Mouse (Mus musculus) gastrocnemius, postnatal 4 days (tissue): Measurements from ENCODE around the gene Tmem87b. TPM values are rescaled to one million over a fixed set of nuclear protein-coding genes. Genes with fewer than 3 reads are reported as not detected.

ENCODE experiments used
- DNase-seq, 2 experiments: peaks; one replicate each; pipeline ENCODE4 v3.0.0; 2021 to 2022; ENCODE audit warnings: low spot score in 2 of 2, mixed read lengths in 2 of 2
- long read RNA-seq, 2 experiments: library from polyadenylated mRNA; stranded (forward); transcript quantifications; one replicate each; pipeline ENCODE4 v2.0.0; 2021
- total RNA-seq, 2 experiments: library from RNA; stranded (reverse); gene quantifications; 2 replicates each; pipeline ENCODE4 v1.2.3; 2021

The Tmem87b gene
- 10 to 100 TPM; 20.5 to 23.0 TPM for total RNA-seq
- long read RNA-seq, experiment 1, full-length matches to known transcripts: 4 of 31 reads
- long read RNA-seq, experiment 1, partial matches to known transcripts: 2 of 31 reads
- long read RNA-seq, experiment 1, other reads (novel, unspliced or antisense): 25 of 31 reads
- long read RNA-seq, experiment 2, full-length matches to known transcripts: 8 of 31 reads
- long read RNA-seq, experiment 2, partial matches to known transcripts: 1 of 31 reads
- long read RNA-seq, experiment 2, other reads (novel, unspliced or antisense): 22 of 31 reads

DNA sequence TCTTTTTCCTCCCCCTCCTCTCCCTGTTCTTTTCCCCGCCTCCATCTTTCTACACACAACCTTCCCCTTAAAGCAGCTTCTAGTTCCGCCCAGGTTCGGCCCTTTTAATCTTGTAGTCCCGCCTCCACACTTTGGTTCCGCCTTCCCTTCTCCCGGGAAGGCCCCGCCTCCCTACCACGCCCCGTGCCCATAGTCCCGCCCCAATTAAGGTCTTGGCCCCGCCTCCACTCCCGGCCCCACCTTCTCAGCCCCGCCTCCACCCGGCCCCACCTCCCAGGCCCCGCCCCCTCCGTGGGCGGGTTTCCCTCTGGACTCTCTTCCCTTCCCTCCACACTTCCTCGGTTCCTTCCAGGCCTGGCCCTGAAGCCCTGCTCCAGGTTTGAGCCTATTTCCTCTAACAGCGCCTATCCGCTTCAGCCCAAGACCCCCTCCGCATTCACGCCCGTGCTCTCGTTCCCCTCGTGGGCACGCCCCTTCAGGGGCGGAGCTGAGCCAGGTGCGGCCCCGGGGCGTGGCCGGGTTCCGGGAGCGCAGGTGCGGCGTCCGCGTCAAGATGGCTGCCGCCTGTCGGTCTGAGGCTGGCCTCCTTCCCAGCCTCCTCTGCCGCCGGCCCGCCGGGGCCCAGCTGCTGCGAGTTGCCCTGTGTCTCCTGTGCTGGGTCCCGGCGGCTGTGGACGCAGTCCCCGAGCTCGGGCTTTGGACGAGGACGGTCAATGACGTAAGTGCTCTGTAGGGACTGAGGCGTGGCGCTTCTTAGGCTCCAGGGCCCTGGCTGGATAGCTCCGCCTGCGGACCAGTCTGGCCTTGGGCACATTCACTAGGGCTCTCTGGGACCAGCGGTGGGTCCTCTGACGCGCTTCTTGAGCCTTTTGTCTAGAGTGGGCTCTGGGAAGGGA lies at the start of gene Tmem87b:
Tmem87b (plus strand) TSS at position 333 of the 896 bp plus-strand sequence.
- peak; percentile 97 to 98 for DNase-seq

DNA sequence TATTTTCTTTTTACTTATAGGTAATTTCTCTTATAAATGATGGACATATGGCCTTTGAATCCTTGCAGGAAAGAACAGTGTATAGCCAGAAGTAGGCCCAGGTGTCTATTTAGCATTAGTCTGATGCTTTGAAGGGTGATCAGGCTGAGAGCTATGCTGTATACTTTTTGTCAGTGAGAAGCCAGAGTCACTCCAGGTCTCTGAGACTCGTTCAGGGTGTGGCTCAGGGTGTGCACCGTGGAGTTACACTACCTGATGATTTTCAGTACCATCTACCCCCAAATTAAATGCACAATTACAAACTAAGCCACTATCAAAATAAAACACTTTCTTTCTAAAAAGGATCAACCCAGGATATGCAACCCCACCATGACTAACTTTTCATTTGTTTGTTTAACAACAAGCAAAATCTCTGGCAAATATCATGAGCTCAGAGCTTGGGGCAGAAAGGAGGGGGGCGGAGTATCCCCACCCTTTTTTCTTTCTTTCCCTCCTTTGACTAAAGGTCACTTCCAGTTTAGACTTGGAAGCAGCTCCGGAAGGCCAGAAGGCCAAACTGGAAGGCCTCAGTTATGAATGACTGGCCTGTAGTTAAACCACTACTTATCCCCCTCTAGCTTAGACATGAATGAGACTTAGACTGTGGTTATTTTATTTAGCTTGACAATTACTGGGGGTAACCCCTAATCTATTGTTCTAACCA lies 49.2 kb upstream of the Tmem87b start:
- no peak for DNase-seq

DNA sequence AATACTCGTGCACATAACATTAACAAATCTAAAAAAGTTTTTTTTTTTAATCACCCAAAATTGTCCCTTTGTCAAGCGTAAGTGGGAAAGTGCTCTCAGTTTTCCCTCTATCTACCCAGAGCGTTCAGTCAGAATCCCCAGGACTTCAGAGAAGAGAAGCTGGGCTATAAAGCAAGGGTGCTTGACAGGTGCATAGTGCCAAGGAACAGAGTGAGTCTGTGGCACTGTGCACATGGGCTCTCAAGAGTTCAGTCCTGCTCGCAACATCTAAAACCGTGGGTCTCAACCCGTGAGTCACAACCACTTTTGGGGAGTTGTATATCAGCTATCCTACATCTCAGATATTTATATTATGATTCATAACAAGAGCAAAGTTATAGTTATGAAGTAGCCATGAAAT lies 47.4 kb upstream of the Tmem87b start:
- DNase-seq: no peak

DNA sequence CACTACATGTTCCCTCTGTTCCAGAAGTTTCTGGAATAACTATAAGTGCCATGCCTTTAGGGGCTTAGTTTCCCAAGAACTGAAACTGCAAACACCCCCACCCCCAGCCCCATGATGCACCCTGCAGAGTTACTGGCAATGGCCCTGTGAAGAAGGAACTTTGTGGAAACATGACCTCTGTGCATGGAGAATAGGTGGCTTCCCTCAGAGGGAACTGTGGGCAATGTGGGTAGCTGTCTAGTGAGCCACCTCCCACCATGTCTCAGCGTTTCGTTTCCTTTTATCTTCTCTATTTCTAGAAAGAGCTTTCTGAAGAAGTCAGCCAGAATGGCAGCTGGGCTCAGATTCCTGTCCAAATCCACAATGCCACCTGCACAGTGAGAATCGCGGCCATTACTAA lies 46.9 kb upstream of the Tmem87b start:
- no peak for DNase-seq

DNA sequence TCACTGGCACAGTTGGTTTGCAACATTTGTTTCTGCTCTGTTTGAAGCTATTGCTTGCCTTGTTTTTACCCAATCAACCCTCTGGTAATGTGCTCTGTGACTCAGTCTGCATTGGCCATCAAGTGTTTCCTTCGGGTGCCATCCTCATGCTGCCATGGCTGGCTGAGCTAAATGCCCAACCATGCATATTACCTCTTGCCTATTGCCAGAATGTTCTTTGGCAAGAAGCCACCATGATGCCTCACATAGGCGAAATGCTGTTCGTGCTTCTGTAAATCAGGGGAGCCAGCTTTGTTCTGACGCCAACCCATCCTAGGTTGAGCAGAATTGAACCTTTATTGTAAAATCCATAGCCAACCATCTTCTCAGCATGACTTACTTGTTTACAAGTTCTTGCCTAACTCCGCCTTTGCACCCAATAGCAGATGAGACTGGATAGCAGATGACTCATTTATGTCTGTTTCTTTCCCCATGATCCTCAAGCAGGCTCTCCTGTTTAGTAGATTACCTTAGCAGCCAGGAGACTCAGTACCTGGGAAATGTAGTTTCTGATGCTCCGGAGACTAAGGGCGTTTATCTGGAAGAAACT lies 46.1 kb upstream of the Tmem87b start:
- no peak for DNase-seq

DNA sequence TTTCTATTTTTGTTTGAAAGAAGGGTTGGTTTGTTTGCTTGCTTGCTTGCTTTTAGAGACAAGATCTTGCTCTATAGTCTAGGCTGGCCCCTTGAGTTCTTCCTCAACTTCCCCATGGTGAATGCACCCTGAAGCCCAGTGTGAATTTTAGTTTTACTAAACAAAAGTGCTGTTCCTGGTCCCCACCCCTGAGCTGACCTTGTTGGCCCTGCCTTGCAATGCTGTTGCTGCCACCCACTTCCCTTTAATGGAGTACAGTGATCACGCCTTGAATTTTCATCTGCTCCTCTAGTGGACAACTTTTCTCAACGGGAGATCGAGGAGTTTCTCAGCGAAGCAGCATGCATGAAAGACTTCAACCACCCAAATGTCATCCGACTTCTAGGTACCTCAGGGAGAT lies 35.7 kb upstream of the Tmem87b start:
- no peak for DNase-seq

DNA sequence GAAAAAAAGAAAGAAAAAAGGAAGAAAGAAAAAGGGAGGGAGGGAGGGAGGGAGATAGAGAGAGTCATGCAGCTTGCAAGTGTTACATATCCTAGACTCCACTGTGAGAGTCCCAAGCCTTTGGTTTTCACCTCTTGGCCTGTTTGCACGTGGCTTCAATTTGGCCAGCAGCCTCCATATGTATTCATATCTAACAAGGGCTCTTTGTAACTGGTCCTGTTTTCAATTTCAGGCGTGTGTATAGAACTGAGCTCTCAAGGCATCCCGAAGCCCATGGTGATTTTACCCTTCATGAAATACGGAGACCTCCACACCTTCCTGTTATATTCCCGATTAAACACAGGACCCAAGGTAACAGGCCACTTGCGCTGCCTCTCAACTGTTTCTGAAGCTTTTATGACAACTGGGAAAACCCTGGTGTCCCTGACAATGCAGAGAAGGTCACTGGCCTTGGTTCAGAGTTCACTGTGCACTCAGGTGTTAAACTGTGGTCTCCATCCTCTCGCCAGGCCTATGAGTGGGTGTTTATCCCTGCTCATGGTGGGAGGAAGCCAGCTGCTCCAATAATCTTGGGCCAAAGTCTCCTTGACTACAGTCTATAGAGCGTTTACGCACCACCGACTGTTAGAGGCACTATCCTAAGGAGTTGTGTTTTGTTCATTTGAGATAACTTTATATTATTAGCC lies 34.1 kb upstream of the Tmem87b start:
- DNase-seq: no peak

DNA sequence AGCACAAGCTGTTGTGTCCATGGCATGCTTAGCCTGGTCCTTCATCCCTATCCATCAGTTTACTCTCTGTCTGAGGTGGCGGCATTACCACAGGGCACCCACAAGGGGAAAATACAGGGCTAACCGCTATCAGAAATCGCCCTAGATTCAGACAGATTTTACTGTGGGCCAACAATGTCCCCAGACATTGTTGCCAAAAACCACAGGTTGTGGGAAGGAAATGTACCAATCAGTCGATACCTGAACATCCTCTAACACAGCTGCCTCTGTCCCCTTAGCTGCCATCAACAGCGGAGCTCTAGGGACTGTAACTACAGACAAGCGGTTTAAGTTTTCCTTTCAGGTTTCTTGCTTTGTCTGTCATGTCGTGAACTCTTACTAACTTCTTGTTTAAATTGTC lies 33.1 kb upstream of the Tmem87b start:
- no peak for DNase-seq

DNA sequence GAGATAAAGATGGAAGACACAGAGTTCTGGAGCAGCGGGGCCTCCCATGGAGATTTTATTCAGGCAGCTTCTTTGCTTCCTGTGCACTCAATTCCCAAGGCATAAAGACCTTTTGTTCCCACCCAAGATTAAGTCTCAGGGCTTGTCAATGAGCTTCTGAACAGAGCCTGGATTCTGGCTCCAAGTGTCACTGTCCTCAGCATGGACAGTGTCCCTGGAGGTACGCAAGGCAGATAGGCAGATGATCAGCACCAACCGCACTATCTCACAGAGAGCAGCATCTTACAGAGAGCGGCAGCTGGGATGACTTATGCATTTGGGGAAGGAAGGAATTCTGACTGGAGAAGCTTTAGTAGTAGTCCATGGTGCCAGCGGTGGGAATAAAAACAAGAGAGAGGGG lies 31.6 kb upstream of the Tmem87b start:
- no peak for DNase-seq

DNA sequence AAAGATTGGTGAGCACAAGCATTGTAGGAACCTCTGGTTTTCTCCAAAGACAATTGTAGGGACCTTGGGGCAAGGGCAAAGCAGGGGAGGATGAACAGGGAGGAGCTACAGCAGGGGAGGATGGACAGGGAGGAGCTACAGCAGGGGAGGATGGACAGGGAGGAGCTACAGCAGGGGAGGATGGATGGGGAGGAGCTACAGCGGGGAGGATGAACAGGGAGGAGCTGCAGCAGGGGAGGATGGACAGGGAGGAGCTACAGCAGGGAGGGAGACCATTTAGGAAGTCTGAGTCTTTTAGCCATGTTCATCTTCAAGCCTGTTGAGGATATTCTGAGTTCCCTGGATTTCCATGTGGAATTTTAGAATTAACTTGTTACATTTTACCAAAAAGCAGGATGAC lies 31.1 kb upstream of the Tmem87b start:
- DNase-seq: no peak

DNA sequence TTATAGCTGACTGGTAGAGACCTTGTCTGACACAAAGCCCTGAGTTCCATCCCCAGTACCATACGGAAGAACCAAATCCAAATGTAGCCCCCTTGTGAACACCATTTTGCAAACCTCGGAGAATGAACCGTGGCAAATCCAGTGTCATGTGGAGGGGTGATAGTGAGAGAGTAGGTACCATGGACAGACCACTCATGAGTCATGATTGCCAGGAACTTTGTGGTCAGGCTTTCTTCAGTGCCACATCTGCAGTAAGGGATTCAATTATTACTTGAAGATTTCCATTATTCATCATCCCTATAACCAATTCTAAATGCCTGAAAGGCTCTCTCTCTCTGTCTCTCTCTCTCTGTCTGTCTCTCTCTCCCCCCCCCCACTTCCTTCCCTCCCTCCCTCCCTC lies 30.1 kb upstream of the Tmem87b start:
- DNase-seq: no peak

DNA sequence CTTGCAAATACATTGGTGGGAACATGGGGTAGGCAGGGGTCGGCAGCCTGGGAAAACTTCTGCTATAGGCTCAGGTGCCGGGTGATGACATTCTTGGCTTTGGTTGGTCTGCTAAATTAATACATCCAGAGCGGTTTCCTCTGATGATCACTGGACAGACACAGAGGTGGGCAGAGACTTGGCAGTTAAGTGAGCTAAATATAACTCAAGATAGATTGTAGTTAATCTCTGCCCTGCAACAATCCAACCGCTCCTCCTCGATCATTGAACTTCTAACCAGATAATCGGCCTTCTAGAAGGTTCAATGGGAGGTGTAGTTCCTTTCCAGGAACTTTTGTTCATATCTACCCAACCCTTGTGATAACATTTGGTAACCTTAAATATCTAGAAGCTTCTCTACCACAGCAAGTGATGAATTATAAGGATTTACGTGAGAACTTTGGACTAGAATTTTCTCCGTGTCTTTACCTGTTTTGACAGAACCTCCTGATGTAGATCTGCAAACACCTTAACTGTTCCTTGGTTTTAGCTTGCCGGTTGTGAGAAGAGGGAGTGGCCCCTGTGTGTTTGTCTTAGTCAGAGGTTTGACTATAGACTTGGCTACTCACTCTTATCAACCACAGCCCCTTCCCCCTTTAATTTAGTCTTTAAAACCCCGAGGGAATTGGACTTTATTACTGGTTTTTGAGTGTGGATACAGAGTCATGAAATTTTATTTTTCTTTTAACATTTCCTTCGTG lies 26.9 kb upstream of the Tmem87b start:
- DNase-seq: no peak

DNA sequence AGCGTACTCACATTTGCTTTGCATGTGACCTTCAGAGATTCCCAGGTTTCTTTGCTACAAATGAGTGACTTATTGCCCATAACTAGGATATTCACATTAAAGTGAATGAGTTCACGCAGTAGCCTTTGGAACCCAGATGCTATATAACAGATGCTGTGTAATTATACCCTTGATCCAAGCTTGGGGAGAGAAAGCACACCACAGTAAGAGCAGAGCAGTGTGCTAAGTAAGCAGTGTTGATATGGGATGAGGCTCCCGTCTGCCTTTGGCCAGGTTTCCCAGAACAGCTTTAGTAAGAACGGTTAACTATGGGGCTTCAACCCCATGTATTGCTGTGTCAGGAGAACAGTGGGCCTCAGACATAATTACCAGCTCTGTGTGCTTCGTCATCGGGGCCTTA lies 24.0 kb upstream of the Tmem87b start:
- DNase-seq: no peak

DNA sequence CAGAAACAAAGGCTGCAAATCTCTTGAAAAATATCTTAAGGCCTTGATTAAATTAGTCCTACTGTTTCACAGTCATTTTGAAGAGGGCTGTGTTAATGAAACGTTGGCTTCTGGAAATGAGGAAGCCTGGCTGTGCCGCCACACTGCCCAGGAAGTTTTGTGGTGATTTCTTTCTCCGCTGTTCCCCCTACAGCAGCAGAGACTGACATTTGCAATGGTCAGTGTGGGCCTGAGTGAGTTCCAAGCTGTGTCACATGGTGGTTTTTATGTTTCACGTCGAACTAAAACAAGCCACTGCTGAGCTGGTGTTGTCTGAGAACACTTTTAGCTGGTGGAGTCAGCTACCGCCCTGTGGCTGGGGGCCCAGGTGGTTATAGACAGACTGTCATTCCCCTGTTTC lies 21.5 kb upstream of the Tmem87b start:
- no peak for DNase-seq

DNA sequence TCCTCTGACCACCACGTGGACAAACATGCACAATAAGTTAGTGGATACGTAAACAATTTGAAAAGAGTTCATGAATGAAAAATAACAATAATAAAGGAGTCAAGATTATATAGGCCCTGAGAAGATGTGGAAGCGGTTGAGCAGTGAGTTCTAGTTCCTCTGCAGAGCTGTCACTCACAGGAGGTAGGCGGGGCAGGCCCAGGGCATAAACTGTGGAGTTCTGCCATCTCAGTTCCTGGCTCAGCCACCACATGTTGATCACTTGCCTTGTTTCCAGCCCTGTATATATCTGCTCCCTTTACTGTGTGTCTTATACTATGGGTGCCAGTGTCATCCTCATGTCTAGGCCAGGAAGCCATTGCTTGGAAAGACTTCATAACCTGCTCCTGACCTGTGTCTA lies 14.5 kb upstream of the Tmem87b start:
- no peak for DNase-seq

DNA sequence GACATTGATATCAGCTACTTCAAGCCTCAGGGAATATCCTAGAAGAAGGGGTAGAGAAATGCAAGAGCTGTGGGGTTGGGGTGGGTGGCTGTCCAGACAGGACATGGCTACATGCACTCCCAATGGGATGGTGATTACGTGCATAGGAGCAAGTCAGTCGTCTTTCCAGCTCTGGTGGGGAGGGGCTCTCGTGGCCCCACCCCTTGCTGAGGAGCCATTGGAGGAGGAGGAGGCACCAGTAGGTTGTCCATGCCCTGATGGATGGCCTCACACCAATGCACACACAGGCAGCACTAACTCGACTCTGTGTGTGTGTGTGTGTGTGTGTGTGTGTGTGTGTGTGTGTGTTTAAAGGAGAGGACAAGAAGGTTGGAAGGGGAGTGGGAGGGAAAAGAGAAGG lies 12.6 kb upstream of the Tmem87b start:
- no peak for DNase-seq

DNA sequence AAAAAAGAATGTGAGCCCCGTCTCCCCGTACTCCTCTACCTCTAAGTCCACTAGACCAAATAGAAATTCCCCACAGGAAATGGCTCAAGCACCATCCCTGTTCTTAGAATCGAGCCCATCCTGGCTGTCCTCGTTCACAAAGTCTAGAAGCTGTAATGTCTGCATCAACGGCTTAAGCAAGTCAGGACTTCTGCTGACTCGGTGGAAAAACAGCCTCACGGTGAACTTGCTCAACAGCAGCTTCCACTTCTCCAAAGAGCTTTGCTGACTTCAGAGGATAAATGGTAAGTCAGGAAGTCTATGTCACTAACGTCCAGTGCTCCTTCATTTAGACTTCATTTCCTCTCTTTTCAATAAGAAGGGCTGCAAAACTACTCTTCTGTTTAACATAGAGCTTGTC lies 11.4 kb upstream of the Tmem87b start:
- DNase-seq: no peak

DNA sequence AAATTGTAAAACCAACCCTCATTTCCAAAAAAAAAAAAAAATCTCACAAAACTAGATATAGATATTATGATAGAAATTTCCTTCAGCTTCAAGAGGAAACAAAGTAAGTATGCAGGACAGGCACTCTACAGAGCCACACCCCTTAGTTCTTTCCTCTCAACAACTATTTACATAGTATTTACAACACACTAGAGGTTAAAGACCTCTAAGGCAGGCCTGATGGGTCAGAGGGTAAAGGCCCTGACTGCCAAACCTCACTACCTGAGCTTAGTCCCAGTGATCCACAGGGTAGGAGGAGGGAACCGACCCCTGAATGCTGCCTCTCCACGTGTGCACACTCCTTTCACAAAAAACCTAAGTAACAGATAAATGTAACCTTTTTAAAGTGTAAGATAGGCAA lies 5.2 kb upstream of the Tmem87b start:
- no peak for DNase-seq

DNA sequence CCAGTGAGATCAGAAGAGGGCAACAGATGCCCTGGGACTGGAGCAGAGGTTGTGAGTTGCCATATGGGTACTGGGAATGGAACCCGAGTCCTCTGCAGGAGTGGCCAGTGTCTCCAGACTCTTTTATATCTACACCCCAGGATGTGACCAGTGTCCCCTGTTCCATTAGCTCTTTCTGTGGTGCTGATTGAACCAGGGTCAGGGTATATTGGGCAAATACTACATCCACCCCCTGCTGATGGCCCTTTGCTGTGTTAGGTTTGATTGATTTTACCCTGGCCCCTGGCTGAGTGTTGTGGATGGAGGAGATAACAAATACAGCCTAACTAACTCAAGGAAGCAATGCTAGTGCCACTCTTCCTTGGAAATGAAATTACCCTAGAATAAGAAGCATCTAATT lies 1.6 kb upstream of the Tmem87b start:
- DNase-seq: no peak

DNA sequence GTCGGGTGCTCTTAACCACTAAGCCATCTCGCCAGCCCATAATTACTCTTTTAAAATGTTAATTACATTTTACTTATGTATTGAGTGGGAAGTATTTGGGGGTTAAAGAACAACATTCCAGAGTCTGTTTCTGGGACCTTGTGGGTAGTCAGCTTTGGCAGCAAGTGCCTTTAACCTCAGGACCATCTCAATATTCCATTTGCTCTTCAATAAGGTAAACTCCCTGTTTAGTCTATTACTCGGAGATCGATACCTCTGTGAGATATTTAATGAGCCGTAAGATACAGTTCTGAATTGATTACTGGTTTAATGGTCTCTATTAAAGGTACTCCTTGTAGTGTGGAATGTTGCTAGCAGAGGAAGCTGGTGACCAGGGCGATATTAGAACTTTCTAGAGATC lies 1.0 kb upstream of the Tmem87b start:
- DNase-seq: no peak
